Mouse (Mus musculus) small intestine, adult 2 months (tissue): ENCODE results near the gene Psmd12. TPM values are rescaled to one million over a fixed set of nuclear protein-coding genes. Genes with fewer than 3 reads are reported as not detected.
"Not testable (repeated sequence)": the region's sequence is repeated elsewhere in the genome, so short reads cannot be mapped to it uniquely, and the experiment has no call there.

Experiments used
- H3K27ac ChIP-seq: fragments of 200-500 bp; 2 replicates; pipeline ENCODE4 v1.5.1; 2012; ENCODE audit warnings: low read depth, low read length, control low read depth, inconsistent platforms; ENCODE audit not compliant: insufficient read depth
- H3K27me3 ChIP-seq: fragments of 200-500 bp; 2 replicates; pipeline ENCODE4 v1.6.1; 2012; ENCODE audit warnings: mild to moderate bottlenecking, moderate library complexity, low read length, inconsistent platforms; ENCODE audit not compliant: control insufficient read depth, insufficient read depth
- H3K36me3 ChIP-seq: fragments of 200-500 bp; 2 replicates; pipeline ENCODE4 v1.6.1; 2012; ENCODE audit warnings: mild to moderate bottlenecking, low read length, control low read depth, inconsistent platforms; ENCODE audit not compliant: control insufficient read depth, insufficient read depth
- H3K4me1 ChIP-seq: fragments of 200-500 bp; 2 replicates; pipeline ENCODE4 v1.6.1; 2012; ENCODE audit warnings: low read length, inconsistent platforms, mixed read lengths; ENCODE audit not compliant: control insufficient read depth, insufficient read depth, insufficient read length
- H3K4me3 ChIP-seq: fragments of 200-500 bp; 2 replicates; pipeline ENCODE4 v1.5.1; 2012; ENCODE audit warnings: low read depth, mild to moderate bottlenecking, control low read depth, inconsistent platforms, low read length, moderate library complexity
- CTCF ChIP-seq: fragments of 200-500 bp; IDR thresholded peaks from 2 replicates; pipeline ENCODE4 v1.5.1; 2012; ENCODE audit warnings: low read depth, mild to moderate bottlenecking, control low read depth, inconsistent platforms, low read length, moderate library complexity, mixed read lengths; ENCODE audit not compliant: insufficient replicate concordance, insufficient read length; ENCODE audit errors: extremely low read depth
- POLR2A ChIP-seq: fragments of 200-500 bp; IDR thresholded peaks from 2 replicates; pipeline ENCODE4 v1.6.1; 2012; ENCODE audit warnings: low read depth, mild to moderate bottlenecking, control low read depth, inconsistent platforms, low read length, moderate library complexity
- WGBS: fragments of 180-500 bp; shearing (Covaris S2); methylation state at CpG from one replicate; pipeline ENCODE4 v1.1.7; 2018; 5-methylcytosine and 5-hydroxymethylcytosine counted together
- polyA plus RNA-seq: library from polyadenylated mRNA; depleted of rRNA; stranded (reverse); fragments of >200 nt; gene quantifications from 2 replicates; pipeline ENCODE4 v1.2.3, GENCODE M21; 2012

Gene Psmd12
- polyA plus RNA-seq, 1 experiment, result 3.6 TPM

DNA sequence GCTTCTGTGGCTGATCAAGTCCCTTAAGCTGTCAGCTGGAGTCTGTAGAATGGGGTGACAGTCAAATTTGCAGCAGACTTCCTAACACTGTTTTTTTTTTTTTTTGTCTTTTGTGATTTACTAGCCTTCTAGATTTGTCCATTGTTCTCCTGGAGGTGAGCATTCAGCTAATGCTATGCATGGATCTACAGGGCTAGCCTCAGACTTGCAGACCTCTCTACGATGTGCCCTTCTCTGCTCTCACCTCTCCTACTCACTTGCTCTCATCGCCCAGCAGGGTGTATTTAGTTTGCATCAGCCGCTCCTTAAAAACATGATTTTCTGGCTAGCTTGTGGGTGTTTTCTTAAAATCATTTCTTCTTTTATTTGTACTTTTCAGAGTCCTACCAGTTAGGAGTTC is 5.1 kb downstream of the Psmd12 start:
- H3K36me3 ChIP-seq, result peaks cover 37% of the 10 kb centered on the region
- no peak overlapping the region for H3K27ac ChIP-seq
- TF ChIP-seq POLR2A, result no peak
- TF ChIP-seq CTCF, result no peak
- no peak overlapping the region for H3K4me3 ChIP-seq
- H3K27me3 ChIP-seq, result no peaks in the 10 kb centered on the region
- 90% methylated on average over 3 of the region's 3 CpGs for WGBS
- no peaks in the 10 kb centered on the region for H3K4me1 ChIP-seq

DNA sequence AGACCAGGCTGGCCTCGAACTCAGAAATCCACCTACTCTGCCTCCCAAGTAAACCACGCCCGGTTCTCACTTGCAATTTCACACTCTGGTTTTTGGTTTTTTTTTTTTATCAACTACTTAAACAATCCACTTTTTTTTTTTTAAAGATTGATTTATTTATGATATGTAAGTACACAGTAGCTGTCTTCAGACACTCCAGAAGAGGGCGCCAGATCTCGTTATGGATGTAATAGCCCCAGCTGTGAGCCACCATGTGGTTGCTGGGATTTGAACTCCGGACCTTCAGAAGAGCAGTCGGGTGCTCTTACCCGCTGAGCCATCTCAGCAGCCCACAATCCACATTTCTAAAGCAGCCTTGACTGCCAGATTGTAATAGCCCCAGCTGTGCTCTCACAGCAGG is 23.5 kb downstream of the Psmd12 start:
- no peak overlapping the region for H3K4me3 ChIP-seq
- H3K27me3 ChIP-seq, result no peaks in the 10 kb centered on the region
- TF ChIP-seq CTCF (peak; percentile 12; the same call in 1 of the 2 replicates), POLR2A (no peak)
- peaks cover 2% of the 10 kb centered on the region; the same call in 1 of the 2 replicates for H3K36me3 ChIP-seq
- 74% methylated on average over 8 of the region's 8 CpGs for WGBS
- H3K27ac ChIP-seq, result no peak overlapping the region
- no peaks in the 10 kb centered on the region for H3K4me1 ChIP-seq

DNA sequence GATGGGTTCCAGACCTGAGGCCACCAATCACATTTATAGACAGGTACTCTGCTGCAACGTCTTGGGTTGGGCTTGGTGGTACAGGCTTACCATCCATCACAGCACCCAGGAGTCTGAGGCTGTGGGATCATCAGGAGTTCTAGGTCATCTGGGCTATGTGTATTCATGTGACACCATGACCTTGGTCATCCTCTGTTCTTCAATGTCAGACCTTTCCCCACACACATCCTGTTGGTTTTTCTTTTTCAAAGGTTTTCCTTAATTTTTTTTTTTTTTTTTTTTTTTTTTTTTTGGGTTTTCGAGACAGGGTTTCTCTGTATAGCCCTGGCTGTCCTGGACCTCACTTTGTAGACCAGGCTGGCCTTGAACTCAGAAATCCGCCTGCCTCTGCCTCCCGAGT is 25.1 kb downstream of the Psmd12 start:
- H3K36me3 ChIP-seq, H3K27ac ChIP-seq, H3K4me3 ChIP-seq, H3K27me3 ChIP-seq, H3K4me1 ChIP-seq: not testable (repeated sequence)
- WGBS, result 83% methylated on average over 3 of the region's 4 CpGs

DNA sequence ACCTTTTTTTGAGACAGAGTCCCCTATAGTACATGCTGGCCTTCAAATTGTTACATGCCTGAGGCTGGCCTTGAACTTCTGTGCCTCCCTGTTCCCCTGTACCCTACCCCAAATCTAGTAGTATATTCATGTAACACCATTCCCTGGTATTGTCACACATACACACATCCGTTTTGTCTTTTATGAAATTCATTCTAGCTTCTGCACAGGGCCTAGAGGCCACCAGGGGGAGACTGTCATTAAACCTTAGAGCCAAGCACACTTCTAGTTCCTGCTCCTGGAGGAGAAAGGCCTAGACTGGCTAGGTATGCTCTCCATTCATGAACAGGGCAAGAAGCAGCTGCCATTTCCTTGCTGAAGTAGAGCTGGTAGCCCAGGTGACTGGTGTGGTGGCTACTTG is 27.0 kb downstream of the Psmd12 start:
- Histone ChIP-seq H3K4me1 (peaks cover 2% of the 10 kb centered on the region; the same call in 1 of the 2 replicates), H3K27ac (no peak overlapping the region), H3K4me3 (no peak overlapping the region), H3K27me3 (no peaks in the 10 kb centered on the region), H3K36me3 (no peaks in the 10 kb centered on the region)
- no peak for TF ChIP-seq POLR2A
- TF ChIP-seq CTCF, result peak; percentile 38; the same call in 1 of the 2 replicates
- WGBS, result 44% methylated on average over 1 of the region's 1 CpGs

DNA sequence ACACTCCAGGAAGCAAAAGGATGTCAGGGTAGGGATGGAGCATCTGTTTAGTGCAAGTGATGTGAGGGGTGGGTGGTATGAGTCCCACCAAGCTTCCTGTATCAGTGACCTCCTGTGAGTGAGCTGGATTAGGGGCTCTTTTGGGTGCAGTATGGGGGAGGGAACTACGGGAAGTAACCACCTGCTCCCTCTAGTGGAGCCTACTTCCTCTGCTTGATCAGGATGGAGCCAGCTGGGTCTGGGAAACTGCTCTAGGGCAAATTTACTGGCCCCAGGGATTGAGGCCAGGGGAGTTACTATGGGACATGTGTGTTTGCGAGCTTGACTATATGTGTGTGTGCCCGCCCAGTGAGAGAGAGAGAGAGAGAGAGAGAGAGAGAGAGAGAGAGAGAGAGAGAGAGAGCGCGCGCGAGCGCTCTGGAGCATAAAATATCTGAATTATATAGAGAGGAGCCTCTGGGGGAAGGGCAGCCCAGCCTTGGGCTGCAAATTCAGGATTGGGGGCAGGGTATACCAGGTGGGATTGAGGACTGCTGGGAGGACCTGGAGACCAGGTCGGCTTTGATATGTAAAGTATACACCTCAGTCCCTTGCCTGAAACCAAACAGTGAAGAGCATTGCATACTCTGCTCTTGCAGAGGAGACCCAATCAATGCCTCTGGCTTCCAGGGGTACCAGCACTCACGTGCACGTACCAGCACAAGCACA is 30.5 kb downstream of the Psmd12 start:
- peaks cover 4% of the 10 kb centered on the region for H3K4me1 ChIP-seq
- no peak overlapping the region for H3K27ac ChIP-seq
- H3K36me3 ChIP-seq, result no peaks in the 10 kb centered on the region
- WGBS, result 40% methylated on average over 11 of the region's 11 CpGs
- no peak overlapping the region for H3K4me3 ChIP-seq
- no peaks in the 10 kb centered on the region for H3K27me3 ChIP-seq
- TF ChIP-seq CTCF (peak; percentile 20; the same call in 1 of the 2 replicates), POLR2A (no peak)

DNA sequence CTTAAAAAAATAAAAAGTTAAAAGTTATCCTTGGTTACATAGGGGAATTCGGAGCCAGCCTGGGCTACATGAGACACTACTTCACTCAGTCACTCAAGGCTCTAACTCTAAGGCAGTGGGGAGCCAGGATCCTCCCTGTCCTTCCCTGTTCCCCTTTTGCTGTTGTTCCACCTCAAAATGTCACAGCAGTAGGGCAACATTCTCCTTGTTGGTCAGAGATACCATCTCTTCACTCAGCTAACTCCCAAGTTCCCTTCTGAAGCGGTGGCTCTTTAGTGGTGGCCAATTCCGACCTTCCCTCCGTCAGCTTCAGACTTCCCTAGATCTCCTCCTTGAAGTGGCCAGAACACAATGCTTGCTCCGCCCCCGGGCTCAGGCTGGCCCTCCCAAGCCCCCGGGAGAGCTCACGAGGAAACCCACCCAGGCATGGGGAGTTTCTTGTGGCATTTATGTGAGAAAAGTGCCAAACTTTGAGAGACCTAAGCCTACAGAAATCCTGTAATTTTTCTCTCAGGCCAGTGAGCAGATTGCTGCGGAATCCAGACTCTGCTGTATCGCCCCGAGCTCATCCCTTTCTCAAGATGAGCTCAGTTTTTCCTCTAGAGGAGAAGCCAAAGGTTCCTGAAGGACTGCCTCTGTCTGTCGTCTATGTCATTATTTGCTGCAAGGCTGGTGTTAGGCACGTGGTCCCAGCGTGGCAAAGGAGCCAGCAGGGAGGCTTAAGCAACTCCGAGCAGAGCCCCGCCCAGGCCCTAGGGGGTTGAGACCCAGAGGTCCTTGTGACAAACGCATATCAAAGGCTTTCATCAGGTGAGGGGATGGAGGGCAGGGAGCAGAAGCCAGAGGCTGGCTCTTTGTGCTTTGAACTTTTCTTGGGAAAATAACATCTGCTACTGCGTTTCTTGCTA is 31.3 kb downstream of the Psmd12 start:
- TF ChIP-seq CTCF (no peak), POLR2A (no peak)
- H3K27ac ChIP-seq, result no peak overlapping the region
- H3K36me3 ChIP-seq, result no peaks in the 10 kb centered on the region
- H3K4me3 ChIP-seq, result no peak overlapping the region
- H3K27me3 ChIP-seq, result no peaks in the 10 kb centered on the region
- 9% methylated on average over 18 of the region's 18 CpGs for WGBS
- peaks cover 4% of the 10 kb centered on the region for H3K4me1 ChIP-seq

DNA sequence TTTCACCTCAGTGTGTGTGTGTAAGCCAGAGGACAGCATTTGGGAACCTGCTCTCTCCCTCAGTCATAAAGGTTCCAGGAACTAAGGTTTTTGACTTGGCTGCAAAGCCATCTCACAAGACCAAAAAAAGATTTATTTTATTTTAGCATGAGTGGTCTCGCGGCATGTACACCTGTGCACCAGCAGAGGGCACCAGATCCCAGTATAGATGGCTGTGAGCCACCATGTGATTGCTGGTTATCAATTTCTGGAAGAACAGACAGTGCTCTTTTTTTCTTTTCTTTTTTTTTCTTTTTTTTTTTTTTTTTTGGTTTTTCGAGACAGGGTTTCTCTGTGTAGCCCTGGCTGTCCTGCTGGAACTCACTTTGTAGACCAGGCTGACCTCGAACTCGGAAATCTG is 32.7 kb downstream of the Psmd12 start:
- not testable (repeated sequence) for H3K4me1 ChIP-seq, H3K4me3 ChIP-seq, H3K27ac ChIP-seq, H3K27me3 ChIP-seq, H3K36me3 ChIP-seq
- 35% methylated on average over 5 of the region's 5 CpGs for WGBS
- TF ChIP-seq CTCF, result peak; percentile 94; the same call in 1 of the 2 replicates
